Mouse (Mus musculus): ENCODE measurements around the gene Kif2a. TPM values are rescaled to one million over a fixed set of nuclear protein-coding genes. Genes with fewer than 3 reads are reported as not detected.

Kif2a gene
- polyA plus RNA-seq, 1 experiment from 2014 or later = 23.9 TPM

Other genes with a start within 250 kb of the Kif2a start
- 68.2 and 70.6 TPM in 2 replicates for gene Ipo11, start 85.2 kb downstream of the Kif2a start, polyA plus RNA-seq (2014; fragmentation: Nextera tagmentation; extraction: Ambion mirVana)
- 27.0 and 31.1 TPM in 2 replicates for gene Dimt1, start 75.0 kb downstream of the Kif2a start, polyA plus RNA-seq (2014; fragmentation: Nextera tagmentation; extraction: Ambion mirVana)

All from heart, embryonic 14.5 days (tissue).